Mouse (Mus musculus): Measurements from ENCODE around the gene Kbtbd4. TPM values are rescaled to one million over a fixed set of nuclear protein-coding genes. Genes with fewer than 3 reads are reported as not detected.

The Kbtbd4 gene
- polyA plus RNA-seq (2014; fragmentation: Illumina TruSeq; extraction: RNeasy Lipid Tissue Mini Kit (QIAGEN cat#74804); ENCODE audit: low read depth, low replicate concordance), result 16.7 TPM

DNA sequence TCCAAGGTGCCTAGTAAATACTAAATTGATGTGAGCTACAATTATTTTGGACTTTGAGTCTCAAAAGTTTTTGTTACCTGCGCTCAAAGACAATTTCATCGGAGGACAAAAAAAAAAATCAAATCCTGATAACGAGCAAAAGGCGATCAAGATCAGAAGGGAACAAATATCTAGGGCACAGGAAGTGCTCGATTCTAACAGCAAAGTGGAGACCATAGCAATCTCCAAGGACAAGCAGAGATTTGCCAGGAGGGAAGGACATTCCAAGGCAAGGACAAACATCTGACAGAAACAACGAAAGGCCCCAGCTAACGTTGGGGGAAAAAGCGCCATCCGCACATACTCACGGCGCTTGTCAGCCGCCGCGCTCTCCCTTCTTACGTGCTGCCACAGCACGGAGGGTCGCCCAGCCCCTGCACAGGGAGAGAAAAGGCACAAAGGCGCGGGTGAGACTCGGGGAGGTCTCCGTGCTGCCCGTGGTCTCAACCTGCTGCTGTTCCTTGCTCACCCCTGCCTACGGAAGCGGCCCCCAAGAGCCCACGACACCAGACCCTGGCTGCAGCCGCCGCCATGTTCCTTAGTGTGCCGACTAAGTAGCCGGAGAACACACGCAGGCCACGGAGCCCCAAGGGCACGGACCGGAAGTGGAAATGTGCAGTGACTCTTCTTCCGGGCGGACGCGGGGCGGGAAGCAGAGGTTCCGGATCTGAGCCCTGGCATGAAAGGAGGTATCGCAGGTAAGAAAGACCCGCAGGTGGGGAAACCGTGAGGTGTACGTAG is at the start of gene Kbtbd4, which contains the start of gene Ndufs3:
Kbtbd4 (plus strand) TSS at position 665 of the 780 bp plus-strand sequence.
Ndufs3 (minus strand) TSS at position 752 of the 780 bp plus-strand sequence.

DNA sequence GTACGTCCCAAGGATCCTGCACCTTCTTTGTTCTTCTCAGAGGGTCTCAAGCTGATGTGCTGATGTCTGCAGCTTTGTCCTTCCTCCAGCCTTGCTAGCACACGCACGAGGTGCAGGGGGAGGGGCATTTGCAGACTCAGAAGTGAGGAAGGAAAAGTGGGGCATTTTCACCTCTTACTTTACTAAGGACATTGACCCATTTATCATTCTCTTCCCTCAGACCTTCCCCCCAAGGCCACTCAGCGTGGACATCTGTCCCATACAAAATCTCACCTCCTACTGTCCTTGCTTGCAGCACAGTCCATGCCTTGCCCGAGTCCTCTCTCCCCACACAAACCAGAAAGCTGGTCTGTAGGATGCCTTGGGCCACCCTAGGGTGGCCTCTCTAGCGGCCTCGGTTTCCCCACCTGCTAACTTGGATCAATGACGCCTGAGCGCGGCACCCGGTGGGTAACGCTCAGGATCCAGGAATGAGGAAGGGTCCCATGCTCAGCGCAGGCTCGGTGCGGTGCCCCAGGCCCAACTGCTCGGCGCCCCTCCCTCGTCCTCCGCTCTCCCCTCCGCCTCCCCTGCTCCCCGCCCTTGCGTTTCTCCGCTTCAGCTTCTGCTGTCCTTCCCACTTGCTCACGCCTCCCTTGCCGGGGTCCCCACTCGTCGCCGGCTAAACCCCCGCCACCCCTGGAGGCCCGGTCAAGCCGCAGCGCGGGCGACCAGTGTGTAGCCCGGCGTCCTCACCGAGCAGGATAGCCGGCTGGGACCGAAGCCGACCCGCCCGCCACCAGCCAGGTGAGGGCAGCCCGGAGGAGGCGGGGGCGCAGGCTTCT is 19.1 kb upstream of the Kbtbd4 start, which contains the start of gene C1qtnf4:
C1qtnf4 (plus strand) TSS at position 643 of the 824 bp plus-strand sequence.

DNA sequence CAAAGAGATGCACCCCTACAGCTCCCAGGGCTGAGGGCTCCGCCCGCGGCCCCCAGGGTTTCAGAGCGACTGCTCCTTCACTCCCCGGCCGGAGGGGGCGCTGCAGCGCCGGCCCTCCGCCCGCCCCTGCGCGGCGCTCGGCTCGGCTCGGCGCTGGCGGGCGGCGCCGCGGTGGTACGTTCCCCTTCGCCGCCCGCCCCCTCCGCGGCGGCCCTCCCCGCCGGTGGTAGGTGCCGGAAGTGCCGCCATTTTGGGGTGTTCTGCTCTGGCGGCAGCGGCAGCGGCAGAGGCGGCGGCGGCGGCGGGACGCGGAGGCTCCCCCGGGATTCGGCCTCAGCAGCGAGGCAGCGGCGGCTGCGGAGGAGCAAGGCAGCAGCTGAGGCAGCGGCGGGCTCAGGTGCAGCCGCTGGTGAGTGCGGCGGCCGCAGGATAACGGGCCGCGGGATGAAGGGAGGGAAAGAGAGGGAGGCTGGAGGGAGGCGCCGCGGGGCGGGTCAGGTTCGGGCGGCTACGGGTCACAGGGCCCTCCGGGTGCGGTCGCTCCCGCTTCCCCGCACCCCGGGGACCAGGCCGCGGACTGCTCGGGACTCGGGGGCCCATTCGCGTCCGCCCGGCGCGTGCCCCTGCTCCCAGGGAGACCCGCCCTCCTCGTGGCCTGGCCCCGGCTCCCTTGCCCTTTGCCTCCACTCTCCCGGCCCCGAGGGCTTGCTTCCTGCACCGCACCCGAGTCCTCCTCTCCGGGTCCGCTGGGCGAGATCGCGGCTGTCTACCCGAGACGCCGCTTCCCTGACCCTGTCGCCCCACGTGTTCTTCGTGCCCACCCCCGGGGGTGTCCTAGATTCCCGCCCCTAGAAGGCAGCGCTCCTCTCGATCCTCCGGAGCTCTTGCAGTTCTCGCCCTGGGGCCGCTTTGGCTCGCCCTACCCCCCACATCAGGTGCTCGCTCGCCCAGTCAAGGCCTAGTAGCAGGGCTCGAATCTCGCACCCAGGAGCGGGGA is 36.0 kb downstream of the Kbtbd4 start, which contains the start of gene Celf1:
Celf1 (plus strand) TSS at position 150 of the 997 bp plus-strand sequence.

Other genes with a start within 250 kb of the Kbtbd4 start
- 31.0 TPM for gene Nup160, start 227.5 kb upstream of the Kbtbd4 start, polyA plus RNA-seq (2014; fragmentation: Illumina TruSeq; extraction: RNeasy Lipid Tissue Mini Kit (QIAGEN cat#74804); ENCODE audit: low read depth, low replicate concordance)
- 72.8 TPM for gene Fnbp4, start 159.4 kb upstream of the Kbtbd4 start, polyA plus RNA-seq (2014; fragmentation: Illumina TruSeq; extraction: RNeasy Lipid Tissue Mini Kit (QIAGEN cat#74804); ENCODE audit: low read depth, low replicate concordance)
- 0.93 TPM for gene Agbl2, start 122.0 kb upstream of the Kbtbd4 start, polyA plus RNA-seq (2014; fragmentation: Illumina TruSeq; extraction: RNeasy Lipid Tissue Mini Kit (QIAGEN cat#74804); ENCODE audit: low read depth, low replicate concordance)
- 681 TPM for gene Mtch2, start 57.6 kb upstream of the Kbtbd4 start, polyA plus RNA-seq (2014; fragmentation: Illumina TruSeq; extraction: RNeasy Lipid Tissue Mini Kit (QIAGEN cat#74804); ENCODE audit: low read depth, low replicate concordance)
- not detected for gene C1qtnf4, start 18.9 kb upstream of the Kbtbd4 start, polyA plus RNA-seq (2014; fragmentation: Illumina TruSeq; extraction: RNeasy Lipid Tissue Mini Kit (QIAGEN cat#74804); ENCODE audit: low read depth, low replicate concordance)
- 213 TPM for gene Ndufs3, start 87 bp downstream of the Kbtbd4 start, polyA plus RNA-seq (2014; fragmentation: Illumina TruSeq; extraction: RNeasy Lipid Tissue Mini Kit (QIAGEN cat#74804); ENCODE audit: low read depth, low replicate concordance)
- gene Celf1, start 35.6 kb downstream of the Kbtbd4 start, polyA plus RNA-seq (2014; fragmentation: Illumina TruSeq; extraction: RNeasy Lipid Tissue Mini Kit (QIAGEN cat#74804); ENCODE audit: low read depth, low replicate concordance), result 114 TPM
- not detected for gene Rapsn, start 130.9 kb downstream of the Kbtbd4 start, polyA plus RNA-seq (2014; fragmentation: Illumina TruSeq; extraction: RNeasy Lipid Tissue Mini Kit (QIAGEN cat#74804); ENCODE audit: low read depth, low replicate concordance)
- gene Psmc3, start 149.3 kb downstream of the Kbtbd4 start, polyA plus RNA-seq (2014; fragmentation: Illumina TruSeq; extraction: RNeasy Lipid Tissue Mini Kit (QIAGEN cat#74804); ENCODE audit: low read depth, low replicate concordance), result 142 TPM
- 5.1 TPM for gene Slc39a13, start 165.7 kb downstream of the Kbtbd4 start, polyA plus RNA-seq (2014; fragmentation: Illumina TruSeq; extraction: RNeasy Lipid Tissue Mini Kit (QIAGEN cat#74804); ENCODE audit: low read depth, low replicate concordance)
- gene Spi1, start 177.7 kb downstream of the Kbtbd4 start, polyA plus RNA-seq (2014; fragmentation: Illumina TruSeq; extraction: RNeasy Lipid Tissue Mini Kit (QIAGEN cat#74804); ENCODE audit: low read depth, low replicate concordance), result not detected
- gene Mybpc3, start 213.4 kb downstream of the Kbtbd4 start, polyA plus RNA-seq (2014; fragmentation: Illumina TruSeq; extraction: RNeasy Lipid Tissue Mini Kit (QIAGEN cat#74804); ENCODE audit: low read depth, low replicate concordance), result not detected

All from adrenal gland, adult 10 weeks (tissue).